Mouse (Mus musculus): ENCODE results near the gene Vac14.

Vac14 gene

GRCm38 (mm10) chr8:110687726-110688125, 69.3 kb downstream of the Vac14 start:
- no peak for DNase-seq (ENCODE audit: low spot score in 2 of 2)

GRCm38 (mm10) chr8:110689961-110690360, 71.6 kb downstream of the Vac14 start:
- no peak for DNase-seq (ENCODE audit: low spot score in 2 of 2)

- DNase-seq (ENCODE audit: low spot score in 2 of 2) = no peak
Observed at GRCm38 (mm10) chr8:110694226-110694625, 75.8 kb downstream of the Vac14 start.

- DNase-seq (ENCODE audit: low spot score in 2 of 2) = no peak
Observed at GRCm38 (mm10) chr8:110694826-110695225, 76.4 kb downstream of the Vac14 start.

- no peak for DNase-seq (ENCODE audit: low spot score in 2 of 2)
Observed at GRCm38 (mm10) chr8:110695431-110695830, 77.0 kb downstream of the Vac14 start.

GRCm38 (mm10) chr8:110696051-110696450, 77.7 kb downstream of the Vac14 start:
- no peak for DNase-seq (ENCODE audit: low spot score in 2 of 2)

- no peak for DNase-seq (ENCODE audit: low spot score in 2 of 2)
Observed at GRCm38 (mm10) chr8:110697571-110697970, 79.2 kb downstream of the Vac14 start.

- DNase-seq (ENCODE audit: low spot score in 2 of 2) = no peak
Observed at GRCm38 (mm10) chr8:110698098-110698497, 79.7 kb downstream of the Vac14 start.

GRCm38 (mm10) chr8:110699501-110699900, 81.1 kb downstream of the Vac14 start:
- DNase-seq (ENCODE audit: low spot score in 2 of 2) = no peak

GRCm38 (mm10) chr8:110700561-110700960, 82.2 kb downstream of the Vac14 start:
- DNase-seq (ENCODE audit: low spot score in 2 of 2) = no peak

- DNase-seq (ENCODE audit: low spot score in 2 of 2) = no peak
Observed at GRCm38 (mm10) chr8:110702636-110703459, 84.5 kb downstream of the Vac14 start.

GRCm38 (mm10) chr8:110703460-110704061, 85.2 kb downstream of the Vac14 start:
- DNase-seq (ENCODE audit: low spot score in 2 of 2) = no peak

GRCm38 (mm10) chr8:110704103-110704502, 85.7 kb downstream of the Vac14 start:
- no peak for DNase-seq (ENCODE audit: low spot score in 2 of 2)

GRCm38 (mm10) chr8:110705391-110706287, 87.3 kb downstream of the Vac14 start:
- DNase-seq (ENCODE audit: low spot score in 2 of 2) = no peak

GRCm38 (mm10) chr8:110706288-110706870, 88.0 kb downstream of the Vac14 start:
- DNase-seq (ENCODE audit: low spot score in 2 of 2) = no peak

- no peak for DNase-seq (ENCODE audit: low spot score in 2 of 2)
Observed at GRCm38 (mm10) chr8:110708429-110708828, 90.0 kb downstream of the Vac14 start.

- no peak for DNase-seq (ENCODE audit: low spot score in 2 of 2)
Observed at GRCm38 (mm10) chr8:110710593-110710992, 92.2 kb downstream of the Vac14 start.

GRCm38 (mm10) chr8:110711271-110711934, 93.0 kb downstream of the Vac14 start:
- no peak for DNase-seq (ENCODE audit: low spot score in 2 of 2)

- no peak for DNase-seq (ENCODE audit: low spot score in 2 of 2)
Observed at GRCm38 (mm10) chr8:110713073-110713472, 94.7 kb downstream of the Vac14 start.

- no peak for DNase-seq (ENCODE audit: low spot score in 2 of 2)
Observed at GRCm38 (mm10) chr8:110714827-110715519, 96.6 kb downstream of the Vac14 start.

GRCm38 (mm10) chr8:110716075-110716474, 97.7 kb downstream of the Vac14 start:
- no peak for DNase-seq (ENCODE audit: low spot score in 2 of 2)

Data from spleen, postnatal 10 days (tissue).